Mouse (Mus musculus): ENCODE measurements around the gene Slc22a12.

Gene Slc22a12

GRCm38 (mm10) chr19:6491538-6491937 is 51.3 kb downstream of the Slc22a12 start:
- DNase-seq = no peak

GRCm38 (mm10) chr19:6489030-6489429 is 53.8 kb downstream of the Slc22a12 start:
- DNase-seq = peak; percentile 93
